Mouse (Mus musculus) mouse embryonic stem cell (cell line): ENCODE measurements at regions not wholly inside any gene's neighbourhood (a gene's known extent, or its start where the extent isn't known, plus 50 kb on each side); places are given as distances from the start of the nearest gene placed in this dataset.
"Not testable (repeated sequence)": the region's sequence is repeated elsewhere in the genome, so short reads cannot be mapped to it uniquely, and the experiment has no call there.

Source experiments
- in situ Hi-C, 2 experiments: fragments of 300-500 bp; cut with MboI; formaldehyde crosslinking; loops; 1 replicate in 1 of 2; 3 replicates in 1 of 2; pipeline ENCODE4 v1.14.3; 2019 to 2020; ENCODE audit warnings: low sequenced_read_pairs in 2 of 2, low pct_unique_long_range_greater_than_20kb in 1 of 2, mixed read lengths in 1 of 2; ENCODE audit not compliant: unreplicated experiment in 1 of 2

DNA sequence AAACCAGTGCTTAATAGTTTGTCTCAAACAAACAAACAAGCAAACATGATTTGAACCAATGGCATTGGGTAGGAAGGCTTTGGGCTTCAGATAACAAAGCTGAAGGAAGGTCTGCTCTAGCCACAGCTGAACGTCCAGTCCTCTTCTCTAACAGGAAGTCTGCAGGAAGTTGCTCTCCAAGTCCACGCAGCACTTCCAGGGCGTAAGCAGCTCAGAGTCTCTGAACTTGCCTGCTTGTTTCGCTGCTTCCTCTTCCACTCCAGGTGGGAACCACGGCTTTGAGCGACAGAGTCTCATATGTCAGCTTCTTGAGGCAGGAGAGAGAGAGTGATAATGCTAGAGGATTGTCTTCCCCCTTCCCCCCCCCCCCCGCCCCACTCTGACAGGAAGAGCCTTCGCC, 123.6 kb downstream of the Tnfrsf21 start:
- in situ Hi-C loops = no loop called here

DNA sequence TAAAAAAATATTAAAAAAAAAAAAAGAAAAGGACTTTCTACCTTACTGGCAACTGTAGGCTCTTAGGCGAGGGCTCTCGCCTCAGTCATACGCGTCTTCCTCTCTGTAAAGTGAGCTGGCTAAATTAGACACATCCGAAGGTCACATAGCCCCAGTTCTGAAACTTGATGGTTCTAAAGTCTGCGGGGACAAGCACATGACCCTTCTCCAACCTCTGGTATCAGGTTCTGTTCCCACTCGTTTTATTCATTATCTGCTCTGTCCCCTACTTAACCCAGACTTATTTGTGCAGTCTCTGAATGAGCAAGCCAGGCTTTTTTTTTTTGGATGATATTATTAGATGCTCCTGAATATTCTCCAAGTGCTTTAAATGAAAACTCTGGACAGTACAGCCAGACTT, 125.4 kb downstream of the Tnfrsf21 start:
- in situ Hi-C loops = no loop called here

GRCm38 (mm10) chr17:43145749-43146148, 124.4 kb upstream of the Adgrf1 start:
- in situ Hi-C loops = no loop called here

DNA sequence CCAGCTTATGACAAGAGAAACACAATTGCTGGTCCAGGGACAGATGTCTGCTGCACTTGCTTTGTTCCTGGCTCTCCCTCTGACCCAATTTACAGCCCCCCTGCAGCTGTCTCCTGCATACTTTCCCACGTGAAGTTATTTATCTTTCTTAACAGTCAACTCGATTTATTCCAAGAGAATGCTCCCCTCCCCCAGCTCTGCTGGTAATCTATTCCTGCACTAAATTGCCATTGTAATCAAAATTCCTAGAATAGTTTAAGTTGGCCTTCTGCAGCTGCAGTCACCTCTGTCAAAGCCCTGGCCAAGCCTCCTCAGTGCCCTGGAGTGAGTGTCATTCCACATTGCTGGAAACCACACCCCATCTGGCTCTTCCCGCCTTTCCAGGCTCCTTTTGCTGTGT, 122.2 kb upstream of the Adgrf1 start:
- in situ Hi-C loops = no loop called here

- in situ Hi-C loops = no loop called here
Measured at GRCm38 (mm10) chr17:43152620-43153019, 117.5 kb upstream of the Adgrf1 start.

- in situ Hi-C loops = not testable (repeated sequence)
Measured at GRCm38 (mm10) chr17:43155271-43155670, 114.9 kb upstream of the Adgrf1 start.

- in situ Hi-C loops = no loop called here
Measured at GRCm38 (mm10) chr17:43156116-43156515, 114.0 kb upstream of the Adgrf1 start.

DNA sequence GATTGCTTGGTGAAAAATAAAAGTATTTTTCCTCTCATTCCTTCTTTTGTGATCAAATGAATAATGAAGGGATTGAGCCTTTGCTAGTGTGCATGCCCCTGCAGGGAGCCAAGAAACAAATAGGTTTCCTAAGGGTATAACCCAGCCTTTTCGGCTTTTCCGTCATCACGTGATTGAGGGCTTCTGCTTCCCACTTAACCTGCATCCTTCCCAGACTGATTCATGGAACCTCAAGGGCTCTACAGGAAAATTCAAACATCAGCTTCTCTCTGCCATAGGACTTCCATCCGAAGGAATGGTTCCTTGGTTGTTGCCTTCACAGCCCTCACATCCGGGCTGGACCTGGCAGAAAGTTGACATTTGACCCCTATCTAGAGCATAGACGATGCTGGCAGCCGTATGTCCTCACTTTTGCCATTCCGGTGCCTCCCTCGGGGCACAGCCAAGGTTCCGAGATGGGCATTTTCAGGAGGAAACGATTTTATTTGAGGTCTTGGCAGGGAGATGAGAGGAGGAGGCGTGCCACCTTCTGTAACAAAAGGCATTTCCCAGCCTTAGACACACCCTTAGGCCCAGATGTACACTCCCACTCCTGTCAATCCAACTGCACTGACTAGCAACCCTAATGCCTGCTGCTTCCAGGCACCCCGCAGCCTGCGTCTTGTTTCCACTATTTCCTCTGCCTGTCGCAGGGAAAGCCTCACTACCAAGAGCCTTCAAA, 112.2 kb upstream of the Adgrf1 start:
- in situ Hi-C loops = no loop called here

DNA sequence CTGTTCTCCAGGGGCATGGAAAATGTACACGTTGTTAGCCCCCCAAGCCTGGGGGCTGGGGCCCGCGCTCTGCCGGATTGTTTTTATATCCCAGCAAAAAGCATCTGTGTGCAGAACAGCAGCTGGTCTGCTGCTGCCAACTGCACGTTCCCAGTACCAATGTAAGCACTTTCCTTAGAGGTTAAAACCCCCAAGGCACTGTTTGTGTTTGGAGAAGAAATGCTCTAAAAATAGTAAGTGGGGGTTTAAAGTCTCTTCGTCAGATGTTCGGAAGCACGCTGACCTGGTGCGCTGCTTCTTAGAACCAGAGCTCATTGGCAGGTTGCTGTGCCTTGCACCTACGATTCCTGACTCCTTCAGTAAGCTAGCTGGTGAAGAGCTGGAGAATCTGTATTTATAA, 111.4 kb upstream of the Adgrf1 start:
- in situ Hi-C loops = no loop called here

DNA sequence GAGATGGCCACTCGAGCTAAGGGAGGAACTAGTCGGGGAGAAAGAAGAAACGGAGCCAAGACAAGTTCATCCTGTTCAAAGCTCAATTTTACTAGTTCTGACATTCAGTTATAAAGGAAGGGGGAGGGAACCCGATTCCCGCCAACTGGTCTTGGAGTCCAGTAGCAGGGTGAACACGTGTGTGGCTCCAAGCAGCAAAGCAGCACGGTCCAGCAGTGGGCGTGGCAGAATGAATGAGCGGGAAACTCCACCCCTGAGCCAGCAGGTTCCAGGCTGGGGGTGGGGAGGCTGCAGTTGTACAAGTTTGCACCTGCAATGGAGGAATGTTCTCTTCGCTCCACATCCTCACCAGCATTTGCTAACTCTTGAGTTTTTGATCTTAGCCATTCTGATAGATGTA, 108.8 kb upstream of the Adgrf1 start:
- in situ Hi-C loops = not testable (repeated sequence)

DNA sequence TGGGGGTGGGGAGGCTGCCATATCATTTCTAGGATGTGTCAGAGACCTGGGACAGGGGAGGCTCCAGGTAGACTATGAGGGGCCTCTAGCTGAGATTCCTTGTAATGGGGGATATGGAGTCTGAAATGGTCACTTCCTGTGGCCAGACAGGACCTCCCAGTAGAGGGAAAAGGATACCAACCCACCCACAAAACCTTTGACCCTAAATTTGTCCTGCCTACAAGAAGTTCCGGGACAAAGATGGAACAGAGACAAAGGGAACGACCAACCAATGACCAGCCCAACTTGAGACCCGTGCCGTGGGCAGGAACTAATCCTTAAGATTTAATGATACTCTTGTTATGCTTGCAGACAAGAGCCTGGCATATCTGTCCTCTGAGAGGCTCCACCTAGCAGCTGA, 107.0 kb upstream of the Adgrf1 start:
- in situ Hi-C loops = no loop called here

DNA sequence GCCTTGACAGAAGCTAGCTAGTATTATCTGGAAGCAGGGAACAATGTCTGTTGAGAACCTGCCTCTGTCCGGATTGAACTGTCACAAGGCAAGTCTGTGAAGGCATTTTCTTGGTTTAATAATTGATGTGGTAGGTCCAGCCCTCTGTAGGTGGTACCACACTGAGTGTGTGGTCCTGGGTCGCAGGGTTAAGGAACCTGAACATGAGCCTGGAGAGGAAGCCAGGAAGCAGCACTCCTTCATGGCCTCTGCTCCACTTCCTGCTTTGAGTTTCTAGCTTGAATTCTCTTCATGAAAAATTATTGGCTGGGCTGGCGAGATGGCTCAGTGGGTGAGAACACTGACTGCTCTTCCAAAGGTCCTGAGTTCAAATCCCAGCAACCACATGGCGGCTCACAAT, 104.0 kb upstream of the Adgrf1 start:
- in situ Hi-C loops = no loop called here

- in situ Hi-C loops = no loop called here
Measured at GRCm38 (mm10) chr17:43169435-43169834, 100.7 kb upstream of the Adgrf1 start.

GRCm38 (mm10) chr17:43172657-43173165, 97.4 kb upstream of the Adgrf1 start:
- in situ Hi-C loops = no loop called here

GRCm38 (mm10) chr17:43174860-43175259, 95.3 kb upstream of the Adgrf1 start:
- in situ Hi-C loops = no loop called here

DNA sequence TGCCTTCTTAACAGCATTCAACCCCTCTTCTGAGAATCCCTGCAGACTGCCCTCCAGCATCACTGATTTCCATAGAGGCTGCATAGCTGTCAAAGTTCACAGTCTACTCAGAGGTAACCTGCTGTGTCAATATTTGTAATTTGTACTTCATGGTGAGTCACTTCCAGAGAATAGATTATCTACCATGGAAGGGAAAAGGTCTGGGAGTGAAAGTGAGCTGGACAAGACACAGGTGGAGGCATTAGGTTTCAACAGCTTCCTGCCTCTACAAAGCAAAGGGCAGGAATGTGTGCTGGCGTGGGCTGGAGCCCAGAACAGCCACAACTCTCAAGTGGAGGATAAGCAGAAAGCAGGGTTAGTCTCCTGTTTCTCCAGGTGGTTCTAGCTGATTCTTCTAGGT, 92.9 kb upstream of the Adgrf1 start:
- in situ Hi-C loops = no loop called here

DNA sequence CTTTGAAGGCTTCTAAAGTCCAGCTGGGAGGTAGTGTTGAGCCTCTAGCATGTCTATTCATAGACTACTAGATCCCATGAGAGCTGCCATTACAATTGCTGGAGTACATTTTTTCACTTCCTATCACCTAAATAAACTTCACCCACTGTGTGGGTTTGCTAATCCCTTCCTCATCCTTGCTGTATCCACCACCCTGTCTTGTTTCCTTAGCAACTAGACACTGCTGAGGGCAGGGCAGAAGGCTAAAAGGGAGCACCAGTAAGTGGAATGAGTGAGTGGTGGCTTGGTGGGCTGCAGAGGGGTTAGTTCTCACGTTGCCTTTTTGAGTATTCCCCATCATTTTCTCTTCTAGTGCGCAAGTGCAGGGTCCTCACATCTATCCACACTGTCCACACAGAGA, 80.1 kb upstream of the Adgrf1 start:
- in situ Hi-C loops = no loop called here

DNA sequence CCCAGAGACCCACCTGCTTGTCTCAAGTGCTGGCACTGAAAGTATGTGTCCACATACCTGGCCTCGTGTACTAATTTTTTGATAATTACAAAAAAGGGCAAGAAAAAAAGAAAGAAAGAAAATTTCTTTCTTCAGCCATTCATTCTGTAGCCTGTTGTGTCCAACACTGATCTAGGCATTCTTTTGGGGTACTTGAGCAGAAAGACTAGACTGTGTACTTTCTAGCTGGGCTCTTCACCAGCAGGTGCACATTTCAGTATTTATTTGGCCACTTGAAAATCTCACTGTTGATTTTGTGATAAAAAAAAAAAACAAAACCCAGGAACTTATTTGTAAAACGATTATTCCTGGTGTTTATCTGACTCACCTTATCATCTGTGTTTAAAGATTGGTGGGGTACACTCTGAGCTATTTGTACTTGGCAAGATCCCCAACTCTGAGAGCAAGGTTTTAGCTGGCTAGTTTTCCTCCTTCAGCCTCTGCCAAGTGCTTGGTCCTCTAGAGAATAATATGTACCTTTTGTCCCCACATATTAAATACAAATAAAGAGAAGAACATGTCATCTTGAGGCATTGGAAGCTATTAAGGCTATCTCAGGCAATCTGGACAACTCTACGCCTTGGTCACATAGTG, 79.2 kb upstream of the Adgrf1 start:
- in situ Hi-C loops = no loop called here

- in situ Hi-C loops = no loop called here
Measured at GRCm38 (mm10) chr17:43197232-43197631, 72.9 kb upstream of the Adgrf1 start.

- in situ Hi-C loops = no loop called here
Measured at GRCm38 (mm10) chr17:43200832-43201231, 69.3 kb upstream of the Adgrf1 start.
